Mouse (Mus musculus): ENCODE data around the gene Rsad1.

- TF ChIP-seq CTCF (IDR thresholded peaks at IDR 0.05; ENCODE audit: extremely low read depth, insufficient read depth, insufficient read length, insufficient replicate concordance), result no peak
- TF ChIP-seq POLR2A (IDR thresholded peaks at IDR 0.05; ENCODE audit: low read depth, low read length), result no peak
Observed at GRCm38 (mm10) chr11:94526171-94526879, 22.7 kb downstream of the Rsad1 start.

Data from spleen, adult 2 months (tissue).